Mouse (Mus musculus): ENCODE data around the gene Tmem234.

Tmem234 gene

DNA sequence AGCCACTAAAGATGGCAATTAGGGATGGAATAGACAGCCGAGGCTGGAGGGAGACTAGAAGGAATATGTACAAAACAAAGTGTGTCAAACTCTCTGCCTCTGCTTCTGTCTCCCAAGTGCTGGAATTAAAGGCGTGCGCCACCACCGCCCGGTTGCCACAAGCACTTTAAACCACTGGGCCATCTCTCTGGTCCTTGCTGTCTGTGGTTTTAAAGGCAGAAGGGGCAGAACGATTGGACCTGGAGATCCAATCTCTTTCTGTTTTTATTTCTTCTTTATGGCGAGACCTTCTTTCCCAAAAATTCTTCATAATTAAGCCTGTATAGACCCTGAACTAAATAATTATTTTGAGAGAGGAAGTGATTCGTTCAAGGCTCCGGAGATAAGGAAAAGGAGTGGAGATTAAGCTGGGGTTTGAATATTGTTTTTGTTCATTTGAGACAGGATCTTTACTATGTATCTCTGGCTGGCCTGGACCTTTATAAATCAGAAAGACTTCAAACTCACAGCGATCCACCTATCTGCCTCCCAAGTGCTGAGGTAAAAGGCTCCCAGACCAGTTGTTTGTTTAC, 72.5 kb downstream of the Tmem234 start:
- no peak for DNase-seq (ENCODE audit: low read depth)

Measured in fibroblast of lung, adult 2 months (primary cell).